Mouse (Mus musculus): ENCODE data around the gene Zfp831. TPM values are rescaled to one million over a fixed set of nuclear protein-coding genes. Genes with fewer than 3 reads are reported as not detected.

The Zfp831 gene
- polyA plus RNA-seq, 1 experiment from 2014 or later, result not detected

GRCm38 (mm10) chr2:174658229-174658844, 15.0 kb downstream of the Zfp831 start:
- no peak for ATAC-seq
- Histone ChIP-seq H3K4me2 (no peak overlapping the region), H3K27ac (no peak overlapping the region), H3K36me3 (ENCODE audit: poor library complexity, severe bottlenecking) (no peaks in the 10 kb centered on the region), H3K9ac (no peak overlapping the region), H3K4me3 (no peak overlapping the region), H3K9me3 (replicated peaks) (no peaks in the 10 kb centered on the region), H3K27me3 (no peaks in the 10 kb centered on the region), H3K4me1 (no peaks in the 10 kb centered on the region)
- 76% methylated on average over 8 of the region's 8 CpGs for WGBS

- Histone ChIP-seq H3K9me3 (replicated peaks) (no peaks in the 10 kb centered on the region), H3K27me3 (no peaks in the 10 kb centered on the region), H3K4me1 (no peaks in the 10 kb centered on the region), H3K4me3 (no peak overlapping the region), H3K36me3 (ENCODE audit: poor library complexity, severe bottlenecking) (no peaks in the 10 kb centered on the region), H3K4me2 (no peak overlapping the region), H3K27ac (no peak overlapping the region), H3K9ac (no peak overlapping the region)
- ATAC-seq, result no peak
- WGBS, result 85% methylated on average over 4 of the region's 4 CpGs
Observed at GRCm38 (mm10) chr2:174659874-174660273, 16.5 kb downstream of the Zfp831 start.

- WGBS, result 90% methylated on average over 9 of the region's 9 CpGs
- Histone ChIP-seq H3K27ac (no peak overlapping the region), H3K4me2 (no peak overlapping the region), H3K27me3 (no peaks in the 10 kb centered on the region), H3K4me1 (no peaks in the 10 kb centered on the region), H3K4me3 (no peak overlapping the region), H3K36me3 (ENCODE audit: poor library complexity, severe bottlenecking) (no peaks in the 10 kb centered on the region), H3K9ac (no peak overlapping the region), H3K9me3 (replicated peaks) (no peaks in the 10 kb centered on the region)
- ATAC-seq, result no peak
Observed at GRCm38 (mm10) chr2:174660321-174660720, 17.0 kb downstream of the Zfp831 start.

DNA sequence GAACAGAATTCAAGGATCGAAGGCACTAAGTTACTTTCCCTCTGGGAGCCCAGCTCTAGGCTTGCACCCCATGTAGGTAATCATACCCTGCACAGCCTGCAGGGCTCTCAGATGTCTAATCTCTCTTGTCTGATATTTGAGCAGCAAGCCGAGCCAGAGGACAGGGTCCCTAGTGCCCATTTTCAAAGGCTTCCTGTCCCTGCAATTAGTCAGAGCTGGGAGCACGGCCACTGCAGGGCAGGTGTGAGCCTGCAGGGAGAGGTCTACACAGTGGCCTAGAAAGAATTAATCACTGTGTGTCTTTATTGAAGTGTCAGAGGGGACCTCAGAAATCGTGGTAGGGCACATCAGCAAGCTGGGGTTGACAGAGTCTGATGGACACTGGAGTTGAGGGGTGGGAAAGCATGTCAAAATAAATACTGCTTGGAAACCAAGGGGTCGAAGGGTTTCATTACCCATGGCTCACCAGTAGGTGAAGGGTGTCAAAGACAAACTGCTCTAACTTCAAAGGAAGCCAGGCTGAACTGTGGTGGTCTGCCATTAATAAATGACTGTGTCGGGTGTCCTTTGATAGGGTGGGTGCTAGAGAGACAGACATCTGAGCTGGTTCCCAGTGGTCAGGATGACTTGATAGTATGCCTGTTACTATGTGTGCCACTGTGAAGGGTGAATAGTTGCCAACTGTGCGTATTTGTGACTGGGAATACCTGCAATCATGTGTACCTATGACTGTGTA, 18.3 kb downstream of the Zfp831 start:
- Histone ChIP-seq H3K9me3 (replicated peaks) (no peaks in the 10 kb centered on the region), H3K36me3 (ENCODE audit: poor library complexity, severe bottlenecking) (no peaks in the 10 kb centered on the region), H3K9ac (no peak overlapping the region), H3K27ac (no peak overlapping the region), H3K4me2 (no peak overlapping the region), H3K4me1 (no peaks in the 10 kb centered on the region), H3K27me3 (no peaks in the 10 kb centered on the region), H3K4me3 (no peak overlapping the region)
- no peak for ATAC-seq
- 69% methylated on average over 7 of the region's 7 CpGs for WGBS

DNA sequence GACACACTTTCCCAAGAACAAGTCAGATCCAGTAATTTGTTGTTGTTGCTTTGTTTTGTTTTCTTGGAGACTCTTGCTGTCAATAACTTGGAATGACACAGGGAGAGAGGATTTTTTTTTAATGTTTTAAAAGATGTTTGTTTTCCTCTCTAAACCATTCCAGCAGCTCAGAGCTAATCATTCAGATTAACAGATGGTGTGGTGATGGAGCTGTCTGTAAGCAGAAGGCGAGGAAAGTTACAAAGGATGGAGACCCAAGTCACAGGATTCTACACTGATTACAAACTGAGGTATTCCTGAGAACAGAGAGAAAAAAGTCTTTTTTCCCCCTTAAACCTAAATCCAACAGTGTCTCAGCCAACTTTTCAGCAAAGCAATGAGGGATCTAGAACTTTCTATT, 19.3 kb downstream of the Zfp831 start:
- Histone ChIP-seq H3K4me1 (no peaks in the 10 kb centered on the region), H3K9me3 (replicated peaks) (no peaks in the 10 kb centered on the region), H3K9ac (no peak overlapping the region), H3K4me3 (no peak overlapping the region), H3K27me3 (no peaks in the 10 kb centered on the region), H3K36me3 (ENCODE audit: poor library complexity, severe bottlenecking) (no peaks in the 10 kb centered on the region), H3K27ac (no peak overlapping the region; the same call in 1 of the 2 replicates), H3K4me2 (no peak overlapping the region)
- ATAC-seq, result no peak
- WGBS, result 72% methylated on average over 1 of the region's 1 CpGs

DNA sequence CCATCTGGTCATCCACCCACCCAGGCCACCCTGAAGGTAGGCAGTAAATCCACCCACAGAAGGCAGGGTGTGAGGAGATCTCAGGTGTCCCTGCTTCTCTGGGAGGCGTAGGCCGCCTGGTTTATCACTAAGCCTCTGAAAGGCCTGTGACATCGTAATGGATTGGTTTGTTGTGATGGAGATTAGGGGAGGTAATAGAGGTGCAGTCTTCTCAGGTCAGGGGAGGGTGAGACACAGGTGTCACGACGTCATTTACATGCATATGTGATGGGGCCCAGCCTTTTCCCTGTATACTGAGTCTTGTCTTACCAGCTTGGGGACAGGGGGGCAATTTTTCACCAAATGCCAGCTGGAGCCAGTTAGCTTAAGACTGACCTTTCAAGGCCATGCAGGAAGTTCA, 22.1 kb downstream of the Zfp831 start:
- Histone ChIP-seq H3K9me3 (replicated peaks) (no peaks in the 10 kb centered on the region), H3K4me2 (no peak overlapping the region), H3K36me3 (ENCODE audit: poor library complexity, severe bottlenecking) (no peaks in the 10 kb centered on the region), H3K9ac (no peak overlapping the region), H3K4me1 (no peaks in the 10 kb centered on the region), H3K4me3 (no peak overlapping the region), H3K27me3 (no peaks in the 10 kb centered on the region), H3K27ac (no peak overlapping the region)
- 51% methylated on average over 5 of the region's 5 CpGs for WGBS
- ATAC-seq, result no peak

DNA sequence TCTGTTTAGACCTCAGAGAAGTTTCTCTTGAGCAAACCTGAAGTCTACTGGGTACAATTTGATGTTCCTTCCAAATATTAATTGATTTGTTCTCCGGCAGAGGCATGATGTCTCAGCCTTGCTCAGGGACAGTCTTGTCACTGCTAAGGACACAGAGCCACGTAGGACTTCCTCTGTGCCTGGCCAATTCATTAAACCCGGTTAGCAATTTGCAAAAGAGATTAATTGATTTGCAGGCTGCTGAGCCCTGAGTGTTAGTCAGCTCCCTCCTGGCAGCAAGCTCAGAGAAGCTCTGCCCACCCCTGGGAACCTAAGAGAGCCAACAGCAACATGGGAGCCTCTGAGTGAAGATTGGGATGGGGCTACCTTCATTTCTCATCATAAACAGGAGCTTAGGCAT, 25.5 kb downstream of the Zfp831 start:
- Histone ChIP-seq H3K4me2 (no peak overlapping the region), H3K27ac (no peak overlapping the region), H3K4me3 (no peak overlapping the region), H3K4me1 (peaks cover 9% of the 10 kb centered on the region), H3K36me3 (ENCODE audit: poor library complexity, severe bottlenecking) (no peaks in the 10 kb centered on the region), H3K9me3 (replicated peaks) (no peaks in the 10 kb centered on the region), H3K9ac (no peak overlapping the region), H3K27me3 (peaks cover 18% of the 10 kb centered on the region)
- WGBS, result 64% methylated on average over 3 of the region's 3 CpGs
- ATAC-seq, result no peak

DNA sequence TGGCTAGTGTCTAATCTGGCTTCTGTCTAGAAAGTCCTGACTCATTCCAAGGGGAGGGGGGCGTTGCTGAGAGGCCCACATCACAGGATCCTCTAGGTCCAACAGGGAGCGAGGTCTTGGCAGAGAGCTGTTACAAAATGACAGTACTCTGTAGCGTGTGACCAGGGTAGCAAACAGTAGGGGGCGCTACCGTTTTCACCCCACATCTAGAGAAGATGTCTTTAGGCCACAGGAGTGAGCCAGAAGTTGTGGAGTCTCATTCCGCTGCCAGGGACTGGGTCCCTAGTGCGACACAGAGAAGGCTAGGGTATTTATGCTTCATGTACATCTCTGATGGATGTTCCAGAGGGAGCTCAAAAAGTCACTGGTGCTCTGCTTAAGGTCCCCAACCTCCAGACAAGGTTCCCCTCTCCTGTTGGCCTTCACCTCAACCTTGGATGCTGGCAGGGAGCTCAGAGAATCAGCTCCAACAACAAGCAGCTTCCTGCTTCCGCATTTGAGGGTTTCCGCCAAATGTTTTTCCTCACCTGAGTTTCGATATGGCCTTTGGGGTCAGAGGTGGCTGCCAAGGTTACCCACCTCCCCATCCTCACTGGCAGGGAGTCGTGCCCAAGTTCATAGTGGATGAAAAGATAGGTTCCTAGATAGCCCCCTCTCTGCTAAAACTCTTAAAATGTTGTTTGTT, 29.3 kb downstream of the Zfp831 start:
- ATAC-seq, result no peak
- H3K4me2 ChIP-seq, result peak overlapping the region; percentile 72
- no peak overlapping the region for H3K27ac ChIP-seq
- H3K9me3 ChIP-seq (replicated peaks), result no peaks in the 10 kb centered on the region
- peaks cover 14% of the 10 kb centered on the region for H3K4me1 ChIP-seq
- WGBS, result 26% methylated on average over 11 of the region's 11 CpGs
- H3K36me3 ChIP-seq (ENCODE audit: poor library complexity, severe bottlenecking), result no peaks in the 10 kb centered on the region
- 0 out of 2 replicates have a peak overlapping the region, but pooled peaks have one; percentile 62 for H3K9ac ChIP-seq
- 0 out of 2 replicates have a peak overlapping the region, but pooled peaks have one; percentile 45 for H3K4me3 ChIP-seq
- H3K27me3 ChIP-seq, result peaks cover 18% of the 10 kb centered on the region

- WGBS, result under 1% methylated on average over 25 of the region's 25 CpGs
- Histone ChIP-seq H3K27ac (no peak overlapping the region), H3K4me3 (peak overlapping the region; percentile 45), H3K4me2 (peak overlapping the region; percentile 72), H3K36me3 (ENCODE audit: poor library complexity, severe bottlenecking) (no peaks in the 10 kb centered on the region), H3K4me1 (peaks cover 14% of the 10 kb centered on the region), H3K9me3 (replicated peaks) (no peaks in the 10 kb centered on the region), H3K9ac (peak overlapping the region; percentile 64), H3K27me3 (peaks cover 18% of the 10 kb centered on the region)
- ATAC-seq, result peak; percentile 82
Observed at GRCm38 (mm10) chr2:174673592-174674286, 30.4 kb downstream of the Zfp831 start.

DNA sequence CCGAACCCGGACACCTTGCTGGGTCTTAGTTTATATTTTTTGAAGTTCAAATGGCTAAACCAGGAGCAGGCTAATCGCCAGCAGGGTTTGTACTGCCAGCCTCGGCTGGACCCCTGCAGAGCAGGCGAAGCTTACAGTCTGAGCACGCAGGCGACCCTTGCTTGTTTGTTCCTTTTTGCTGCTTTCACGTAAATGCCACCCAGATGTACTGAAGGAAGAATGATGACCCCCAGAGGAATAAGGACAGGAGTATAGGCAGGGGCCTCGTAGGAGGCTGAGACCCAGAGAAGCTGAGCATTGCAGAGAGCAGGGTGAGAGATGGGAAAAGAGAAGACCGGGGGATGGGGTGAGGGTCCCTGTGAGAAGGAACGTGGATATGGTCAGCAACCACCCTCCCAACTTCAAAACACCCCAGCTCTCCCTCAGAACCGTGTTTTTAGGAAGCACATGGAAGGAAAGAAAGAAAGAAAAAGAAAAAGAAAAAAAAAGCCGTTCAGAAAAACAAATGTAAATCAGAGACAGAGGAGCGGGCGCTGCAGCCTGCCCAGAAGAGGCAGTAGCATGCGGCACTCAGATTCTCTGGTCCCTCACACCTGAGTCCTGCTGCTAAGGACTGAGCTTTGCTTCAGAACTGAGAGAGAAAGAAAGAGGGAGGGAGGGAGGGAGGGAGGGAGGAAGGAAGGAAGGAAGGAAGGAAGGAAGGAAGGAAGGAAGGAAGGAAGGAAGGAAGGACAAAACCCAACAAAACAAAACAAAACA, 31.1 kb downstream of the Zfp831 start:
- ATAC-seq, result peak; percentile 62
- Histone ChIP-seq H3K9ac (peak overlapping the region; percentile 64), H3K27me3 (peaks cover 18% of the 10 kb centered on the region), H3K4me2 (peak overlapping the region; percentile 72), H3K27ac (no peak overlapping the region), H3K4me1 (peaks cover 14% of the 10 kb centered on the region), H3K36me3 (ENCODE audit: poor library complexity, severe bottlenecking) (no peaks in the 10 kb centered on the region), H3K9me3 (replicated peaks) (no peaks in the 10 kb centered on the region), H3K4me3 (peak overlapping the region; percentile 45)
- WGBS, result under 1% methylated on average over 16 of the region's 16 CpGs

- H3K4me1 ChIP-seq, result peaks cover 14% of the 10 kb centered on the region
- H3K9me3 ChIP-seq (replicated peaks), result no peaks in the 10 kb centered on the region
- 14% methylated on average over 9 of the region's 9 CpGs for whole genome bisulfite sequencing
- no peak for ATAC-seq
- H3K4me2 ChIP-seq, result no peak overlapping the region
- peaks cover 18% of the 10 kb centered on the region for H3K27me3 ChIP-seq
- H3K9ac ChIP-seq, result no peak overlapping the region
- H3K27ac ChIP-seq, result no peak overlapping the region
- no peaks in the 10 kb centered on the region for H3K36me3 ChIP-seq (ENCODE audit: poor library complexity, severe bottlenecking)
- no peak overlapping the region for H3K4me3 ChIP-seq
Observed at GRCm38 (mm10) chr2:174675642-174676041, 32.3 kb downstream of the Zfp831 start.
